Mouse (Mus musculus): ENCODE measurements around the gene Plcd3.

DNA sequence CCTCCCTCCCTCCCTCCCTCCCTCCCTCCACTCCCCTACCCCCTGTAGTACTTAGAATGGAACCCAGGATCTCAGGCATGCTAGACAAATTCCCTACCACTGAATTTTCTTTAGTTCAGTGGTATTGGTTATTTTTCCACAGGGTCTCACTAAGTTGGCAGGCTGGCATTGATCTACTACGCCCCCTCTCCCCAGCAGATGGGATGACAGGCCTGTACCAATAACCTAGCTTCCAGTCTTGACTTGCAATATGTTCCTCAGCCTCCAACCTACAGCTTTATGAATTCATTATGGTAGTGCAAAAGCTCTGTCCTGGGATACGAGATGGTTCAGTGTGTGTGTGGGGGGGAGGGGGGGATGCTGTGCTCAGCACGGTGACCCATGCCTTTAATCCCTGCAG lies 77.5 kb downstream of the Plcd3 start:
- TF ChIP-seq USF1 (IDR thresholded peaks at IDR 0.05; ENCODE audit: low read depth, low read length) (no peak), EP300 (IDR thresholded peaks at IDR 0.05; ENCODE audit: low read depth in 1 of 2, low read length in 2 of 2) (no peak), CTCF (IDR thresholded peaks at IDR 0.05 in 2 of 3, conservative IDR thresholded peaks at IDR 0.05 in 1 of 3; ENCODE audit: control insufficient read depth in 1 of 3, insufficient read depth in 1 of 3, low read depth in 2 of 3, low read length in 3 of 3, poor library complexity in 1 of 3, severe bottlenecking in 1 of 3) (peak in 2 of 3 experiments; percentile 15 to 33; a peak in 3 of 6 replicates), MAZ (IDR thresholded peaks at IDR 0.05; ENCODE audit: low read depth, low read length) (no peak), E2F4 (IDR thresholded peaks at IDR 0.05; ENCODE audit: borderline replicate concordance, low read depth, low read length) (no peak), SIN3A (IDR thresholded peaks at IDR 0.05; ENCODE audit: low read length) (no peak), MAX (IDR thresholded peaks at IDR 0.05; ENCODE audit: low read length) (no peak), POLR2A (IDR thresholded peaks at IDR 0.05; ENCODE audit: control insufficient read depth in 1 of 2, insufficient read depth in 1 of 2, low read depth in 1 of 2, low read length in 2 of 2, poor library complexity in 1 of 2) (no peak), ELF1 (IDR thresholded peaks at IDR 0.05; ENCODE audit: low read depth, low read length) (no peak), ETS1 (IDR thresholded peaks at IDR 0.05; ENCODE audit: low read depth, low read length) (no peak), JUND (IDR thresholded peaks at IDR 0.05; ENCODE audit: low read depth, low read length) (no peak)
